Mouse (Mus musculus) heart, embryonic 13.5 days (tissue): ENCODE results near the gene Slc4a1. TPM values are rescaled to one million over a fixed set of nuclear protein-coding genes. Genes with fewer than 3 reads are reported as not detected.

Source experiments
- ATAC-seq: fragments of 200-750 bp; cut with Nextera tagmentation; 2 replicates; pipeline ENCODE4 v1.8.0; 2017; ENCODE audit warnings: moderate TSS enrichment; ENCODE audit not compliant: insufficient number of reproducible peaks, low FRiP score, low TSS enrichment; ENCODE audit errors: extremely low read depth
- H3K27ac ChIP-seq: fragments of 300-500 bp; sonication (generic); replicated peaks from 2 replicates; pipeline ENCODE4 v1.5.1; 2015; ENCODE audit warnings: moderate library complexity, mild to moderate bottlenecking, inconsistent platforms
- H3K27me3 ChIP-seq: fragments of 300-500 bp; sonication (generic); replicated peaks from 2 replicates; pipeline ENCODE4 v1.6.1; 2015; ENCODE audit warnings: mild to moderate bottlenecking, inconsistent platforms
- H3K36me3 ChIP-seq: fragments of 300-500 bp; sonication (generic); 2 replicates; pipeline ENCODE4 v1.6.1; 2015; ENCODE audit warnings: mild to moderate bottlenecking, inconsistent platforms
- H3K4me1 ChIP-seq: fragments of 300-500 bp; sonication (generic); 2 replicates; pipeline ENCODE4 v1.6.1; 2015; ENCODE audit warnings: inconsistent platforms
- H3K4me2 ChIP-seq: fragments of 300-500 bp; sonication (generic); 2 replicates; pipeline ENCODE4 v1.6.1; 2015; ENCODE audit warnings: inconsistent platforms, mild to moderate bottlenecking, moderate library complexity
- H3K4me3 ChIP-seq: fragments of 300-500 bp; sonication (generic); 2 replicates; pipeline ENCODE4 v1.5.1; 2015; ENCODE audit warnings: moderate library complexity, mild to moderate bottlenecking, inconsistent platforms
- H3K9ac ChIP-seq: fragments of 300-500 bp; sonication (generic); 2 replicates; pipeline ENCODE4 v1.6.1; 2015; ENCODE audit warnings: inconsistent platforms, mild to moderate bottlenecking, moderate library complexity
- H3K9me3 ChIP-seq: fragments of 300-500 bp; sonication (generic); 2 replicates; pipeline ENCODE4 v1.6.1; 2016; ENCODE audit warnings: inconsistent platforms
- WGBS: fragments of 180-500 bp; shearing (Covaris S2); methylation state at CpG from one replicate; pipeline ENCODE4 v1.1.7; 2015; ENCODE audit warnings: mixed read lengths; 5-methylcytosine and 5-hydroxymethylcytosine counted together
- polyA plus RNA-seq: library from polyadenylated mRNA; unstranded; fragments of >200 nt; fragmentation: Nextera tagmentation; extraction: Ambion mirVana; gene quantifications from 2 replicates; pipeline ENCODE4 v1.2.1, GENCODE M21; 2015

Slc4a1 gene
- polyA plus RNA-seq, 1 experiment from 2014 or later = 59.5 TPM

DNA sequence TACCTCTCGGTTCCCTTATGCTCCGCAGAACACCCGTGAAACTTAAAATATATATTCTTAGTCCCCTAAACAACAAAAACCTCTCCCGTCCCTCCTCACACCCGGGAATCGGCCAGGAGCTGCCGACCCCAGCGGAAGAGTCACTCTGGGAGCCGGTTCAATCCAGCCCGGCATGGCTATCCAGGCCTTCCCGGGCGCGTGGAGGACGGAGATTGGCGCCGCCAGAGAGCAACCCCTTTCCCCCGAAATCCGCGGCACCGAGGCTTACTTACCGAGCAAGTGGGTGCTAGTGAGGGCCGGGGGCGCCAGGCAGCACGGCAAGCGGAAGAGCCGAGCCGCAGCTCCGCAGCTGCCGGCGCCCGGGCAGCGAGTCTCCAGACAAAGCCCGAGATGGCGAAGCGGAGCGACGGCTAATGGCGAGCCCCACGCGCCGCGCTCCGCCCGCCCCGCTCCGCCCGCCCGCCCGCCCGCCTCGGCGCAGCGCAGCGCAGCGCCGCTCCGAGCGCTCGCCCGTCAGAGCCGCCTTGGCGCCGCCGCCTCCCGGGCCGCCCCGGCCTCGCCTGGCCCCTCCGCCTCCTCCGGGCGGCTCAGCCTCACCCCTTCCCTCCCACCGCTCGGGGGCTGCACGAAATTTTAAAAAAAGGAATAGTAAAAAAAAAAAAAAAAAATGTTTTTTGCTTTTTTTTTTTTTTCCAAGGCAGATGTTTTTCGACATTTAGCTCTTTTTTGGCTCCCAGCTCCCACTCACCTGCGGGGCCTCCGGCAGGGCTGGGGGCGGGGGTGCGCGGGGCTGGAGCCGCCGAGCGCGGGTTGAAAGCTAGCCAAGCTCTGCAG lies 47.2 kb downstream of the Slc4a1 start:
- H3K4me3 ChIP-seq = peak overlapping the region; percentile 100
- peak overlapping the region; percentile 100 for H3K9ac ChIP-seq
- H3K9me3 ChIP-seq = no peaks in the 10 kb centered on the region
- H3K4me1 ChIP-seq = peaks cover 26% of the 10 kb centered on the region
- peaks cover 20% of the 10 kb centered on the region for H3K36me3 ChIP-seq
- under 1% methylated on average over 81 of the region's 84 CpGs for WGBS
- 0 out of 2 replicates have a peak, but pooled peaks have one; percentile 5 for ATAC-seq
- peak overlapping the region; percentile 86 for H3K4me2 ChIP-seq
- peak overlapping the region; percentile 99 for H3K27ac ChIP-seq
- 0 out of 2 replicates have a peak, but pooled peaks cover 8% of the 10 kb centered on the region for H3K27me3 ChIP-seq

DNA sequence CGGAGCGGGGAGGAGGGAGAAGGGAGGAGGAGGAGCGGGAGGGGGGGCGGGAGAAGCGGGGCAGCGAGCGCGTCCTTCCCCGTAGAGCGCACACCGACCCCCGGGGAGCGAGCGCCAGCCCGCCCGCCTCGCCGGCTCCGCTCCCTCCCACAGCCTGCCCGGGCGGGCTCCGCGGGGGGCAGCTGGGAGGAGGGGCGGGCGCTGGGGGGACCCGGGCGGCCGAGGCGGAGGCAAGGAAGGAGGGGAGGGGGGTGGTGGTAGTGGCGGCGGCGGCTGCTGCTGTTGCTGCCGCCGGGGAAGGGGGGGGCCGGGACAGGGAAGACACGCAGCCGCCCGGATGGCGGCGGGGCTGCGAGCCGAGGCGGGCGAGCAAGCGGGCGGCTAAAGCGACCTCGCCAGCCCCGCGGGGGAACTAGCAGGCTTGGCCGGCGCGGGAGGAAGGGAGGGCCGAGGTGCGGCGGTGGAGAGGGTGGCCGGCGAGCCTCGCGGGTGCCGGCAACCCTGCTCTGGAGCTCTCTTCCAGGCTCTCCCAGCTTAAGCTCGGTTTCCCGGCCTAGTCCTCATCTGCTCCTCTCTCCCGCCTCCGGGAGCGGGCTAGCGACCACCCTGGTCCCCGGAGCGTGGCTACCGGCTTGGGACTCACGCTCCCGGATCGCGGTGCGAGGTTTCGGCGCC lies 48.0 kb downstream of the Slc4a1 start:
- peak overlapping the region; percentile 86 for H3K4me2 ChIP-seq
- no peaks in the 10 kb centered on the region for H3K9me3 ChIP-seq
- peaks cover 27% of the 10 kb centered on the region for H3K36me3 ChIP-seq
- 0% methylated on average over 42 of the region's 77 CpGs for WGBS
- ATAC-seq = peak; percentile 33; the same call in 1 of the 2 replicates
- peak overlapping the region; percentile 99 for H3K27ac ChIP-seq
- H3K4me1 ChIP-seq = peaks cover 26% of the 10 kb centered on the region
- H3K4me3 ChIP-seq = peak overlapping the region; percentile 100
- H3K27me3 ChIP-seq = 0 out of 2 replicates have a peak, but pooled peaks cover 4% of the 10 kb centered on the region
- H3K9ac ChIP-seq = peak overlapping the region; percentile 100

DNA sequence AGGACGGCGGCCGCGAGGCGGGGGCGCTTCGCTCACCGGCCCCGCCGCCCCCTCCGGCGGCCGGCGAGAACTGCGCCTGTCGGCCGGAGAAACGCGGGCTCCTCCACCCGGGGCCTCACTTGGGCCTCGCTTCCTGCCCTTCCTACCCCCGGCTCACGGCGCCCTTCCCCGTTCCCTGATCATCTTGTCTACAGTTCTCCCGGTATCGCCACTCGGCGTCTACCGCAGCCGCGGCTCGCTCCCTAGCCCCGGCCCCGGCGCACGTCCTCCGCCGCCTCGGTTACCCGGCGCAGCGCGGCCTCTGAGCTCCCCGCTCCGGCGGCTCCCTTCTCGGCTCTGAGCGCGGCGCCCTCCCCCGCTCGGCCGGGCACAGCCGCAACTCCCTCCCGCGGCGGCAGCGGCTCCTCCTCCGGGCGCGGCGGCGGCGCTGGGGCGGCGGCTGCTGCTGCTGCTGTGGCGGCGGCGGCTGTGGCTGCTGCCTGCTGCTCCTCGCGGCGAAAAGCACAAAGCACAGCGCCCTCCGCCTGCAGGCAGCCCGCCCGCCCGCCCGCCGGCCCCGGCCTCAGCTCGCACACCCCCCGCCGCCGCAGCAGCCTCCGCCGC lies 48.6 kb downstream of the Slc4a1 start:
- Histone ChIP-seq H3K27ac (peak overlapping the region; percentile 99), H3K4me1 (peaks cover 26% of the 10 kb centered on the region), H3K9me3 (no peaks in the 10 kb centered on the region), H3K27me3 (0 out of 2 replicates have a peak, but pooled peaks cover 4% of the 10 kb centered on the region), H3K9ac (peak overlapping the region; percentile 100), H3K36me3 (peaks cover 34% of the 10 kb centered on the region), H3K4me3 (peak overlapping the region; percentile 100), H3K4me2 (peak overlapping the region; percentile 86)
- ATAC-seq = peak; percentile 24; the same call in 1 of the 2 replicates
- WGBS = under 1% methylated on average over 68 of the region's 87 CpGs

DNA sequence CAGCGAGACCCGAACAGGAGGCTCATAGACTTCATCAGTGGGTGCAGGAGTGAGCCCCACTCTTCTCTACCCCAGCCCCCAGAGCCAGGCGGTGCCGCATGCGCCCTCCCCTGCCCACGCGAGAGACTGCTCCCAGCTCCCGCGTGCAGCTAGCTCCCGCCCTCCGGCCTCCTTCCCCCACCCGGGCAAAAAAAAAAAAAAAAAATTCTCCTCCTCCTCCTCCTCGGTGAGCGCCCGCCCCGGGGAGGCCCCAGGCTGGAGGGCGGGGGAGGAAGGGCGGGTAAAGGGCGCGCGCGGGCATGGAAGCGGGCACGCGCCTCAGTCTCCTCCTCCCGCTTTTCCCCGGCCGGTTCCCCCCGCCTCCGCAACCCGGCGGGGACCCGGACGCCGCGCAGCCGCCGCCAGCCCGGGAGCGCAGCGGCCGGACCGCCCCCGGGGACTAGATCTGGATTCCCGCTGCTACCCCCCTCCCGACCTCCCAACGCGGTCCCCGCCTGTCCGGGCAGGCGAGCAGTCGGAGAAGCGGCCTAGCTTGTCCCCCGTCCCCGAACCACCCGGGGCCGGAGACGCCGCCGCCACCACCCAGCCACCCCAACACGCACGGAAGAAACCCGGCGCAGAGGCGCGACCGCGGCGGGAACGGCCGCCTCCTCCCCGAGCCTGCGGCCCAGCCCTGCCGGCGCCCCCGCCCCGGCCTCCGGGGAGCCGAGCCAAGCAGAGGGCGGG lies 49.3 kb downstream of the Slc4a1 start:
- peaks cover 26% of the 10 kb centered on the region for H3K4me1 ChIP-seq
- 1% methylated on average over 61 of the region's 80 CpGs for WGBS

DNA sequence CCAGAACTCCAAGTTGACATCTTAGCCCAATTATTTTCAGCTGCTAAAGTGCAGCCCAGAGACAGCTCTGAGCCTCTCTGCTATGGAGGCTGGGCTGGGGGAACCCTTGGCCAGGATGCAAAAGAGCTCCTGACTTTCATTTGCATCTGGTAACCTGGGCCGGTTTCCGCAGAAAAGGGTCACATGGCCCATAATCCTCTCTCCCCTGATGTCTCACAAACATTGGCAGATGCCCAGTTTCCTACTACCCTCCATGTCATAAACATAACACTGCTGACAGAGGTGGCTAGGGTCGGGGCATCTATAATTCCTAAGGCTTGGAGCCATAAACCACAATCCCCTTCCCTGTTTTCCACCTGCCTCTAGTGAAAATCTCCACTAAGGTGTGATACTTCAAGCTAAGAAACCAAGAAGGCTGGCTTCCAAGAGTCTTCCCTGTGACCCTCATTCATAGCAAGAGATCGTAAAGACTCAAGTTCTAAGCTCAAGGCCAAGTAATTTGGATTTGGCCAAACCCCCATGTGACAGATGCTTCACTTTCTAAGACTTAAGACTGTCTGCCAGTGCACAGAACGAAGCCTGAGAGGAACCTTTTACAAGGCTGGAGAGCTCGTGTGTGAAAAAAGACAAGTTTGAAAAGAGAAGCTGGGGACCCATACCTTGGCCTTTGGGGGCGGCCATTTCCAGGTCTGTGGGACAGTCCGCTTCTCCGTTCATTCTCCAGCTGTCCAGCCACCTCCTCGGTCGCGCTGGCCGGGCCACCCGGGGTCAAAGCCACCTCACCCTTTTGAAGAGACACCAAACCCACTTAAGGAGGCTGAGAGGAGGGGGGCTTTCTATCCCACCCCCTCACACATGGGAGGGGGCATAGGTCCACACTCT lies 50.1 kb downstream of the Slc4a1 start:
- Histone ChIP-seq H3K36me3 (peaks cover 49% of the 10 kb centered on the region), H3K9me3 (no peaks in the 10 kb centered on the region), H3K4me2 (peak overlapping the region; percentile 86), H3K4me3 (peak overlapping the region; percentile 100), H3K4me1 (peaks cover 31% of the 10 kb centered on the region), H3K9ac (peak overlapping the region; percentile 100), H3K27me3 (no peaks in the 10 kb centered on the region), H3K27ac (peak overlapping the region; percentile 86)
- no peak for ATAC-seq
- 19% methylated on average over 14 of the region's 14 CpGs for WGBS

More for the DNA sequence above, 49.3 kb downstream of the Slc4a1 start:
- Histone ChIP-seq H3K27ac (peak overlapping the region; percentile 99), H3K4me2 (peak overlapping the region; percentile 86), H3K9me3 (no peaks in the 10 kb centered on the region), H3K36me3 (peaks cover 40% of the 10 kb centered on the region), H3K4me3 (peak overlapping the region; percentile 100), H3K27me3 (no peaks in the 10 kb centered on the region), H3K9ac (peak overlapping the region; percentile 100)
- ATAC-seq = peak; percentile 58

DNA sequence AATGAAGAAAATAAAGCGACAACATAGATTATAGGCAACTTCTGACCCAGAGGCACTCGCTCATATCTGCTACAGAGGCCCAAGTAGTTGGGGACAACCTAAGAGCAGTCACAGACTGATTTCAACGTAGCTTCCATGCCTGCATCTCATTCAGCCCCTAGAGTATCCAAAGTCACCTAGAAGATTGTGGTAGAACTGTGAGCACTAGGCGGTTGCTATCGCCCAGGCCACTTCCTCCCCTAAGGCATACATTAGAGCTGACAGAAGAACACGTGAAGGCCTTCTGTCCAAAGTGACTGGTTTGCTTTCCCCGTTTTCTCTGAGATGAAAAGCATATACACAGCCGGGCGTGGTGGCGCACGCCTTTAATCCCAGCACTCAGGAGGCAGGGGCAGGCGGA lies 51.7 kb downstream of the Slc4a1 start:
- no peaks in the 10 kb centered on the region for H3K9me3 ChIP-seq
- ATAC-seq = no peak
- H3K36me3 ChIP-seq = peaks cover 63% of the 10 kb centered on the region
- no peak overlapping the region for H3K4me3 ChIP-seq
- H3K4me2 ChIP-seq = no peak overlapping the region
- WGBS = 87% methylated on average over 12 of the region's 12 CpGs
- H3K27ac ChIP-seq = no peak overlapping the region
- H3K27me3 ChIP-seq = no peaks in the 10 kb centered on the region
- peaks cover 39% of the 10 kb centered on the region for H3K4me1 ChIP-seq
- no peak overlapping the region for H3K9ac ChIP-seq

DNA sequence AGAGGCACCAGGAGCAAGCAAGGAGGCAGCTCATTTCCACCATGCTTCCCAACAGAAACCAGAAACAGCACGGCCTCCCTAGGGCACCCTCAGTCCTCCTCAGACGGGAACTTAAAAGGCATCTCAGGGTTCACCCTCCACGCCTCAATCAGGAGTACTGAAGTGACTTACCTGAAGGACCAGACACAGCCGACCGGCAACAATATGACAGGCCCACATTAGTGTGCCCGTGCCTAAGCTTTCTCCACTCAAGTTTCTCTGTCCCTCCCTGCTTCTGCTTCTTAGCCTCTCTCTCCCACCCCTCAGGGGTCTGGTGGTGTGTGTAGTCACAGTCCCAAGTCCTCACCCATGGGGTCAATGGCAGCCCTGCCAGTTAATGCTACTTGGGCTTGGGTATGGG lies 53.4 kb downstream of the Slc4a1 start:
- no peak for ATAC-seq
- 0 out of 2 replicates have a peak overlapping the region, but pooled peaks have one; percentile 19 for H3K9ac ChIP-seq
- H3K36me3 ChIP-seq = peaks cover 74% of the 10 kb centered on the region
- no peak overlapping the region for H3K4me3 ChIP-seq
- no peaks in the 10 kb centered on the region for H3K9me3 ChIP-seq
- WGBS = 81% methylated on average over 6 of the region's 6 CpGs
- no peaks in the 10 kb centered on the region for H3K27me3 ChIP-seq
- H3K4me1 ChIP-seq = peaks cover 46% of the 10 kb centered on the region
- H3K27ac ChIP-seq = no peak overlapping the region
- no peak overlapping the region for H3K4me2 ChIP-seq

DNA sequence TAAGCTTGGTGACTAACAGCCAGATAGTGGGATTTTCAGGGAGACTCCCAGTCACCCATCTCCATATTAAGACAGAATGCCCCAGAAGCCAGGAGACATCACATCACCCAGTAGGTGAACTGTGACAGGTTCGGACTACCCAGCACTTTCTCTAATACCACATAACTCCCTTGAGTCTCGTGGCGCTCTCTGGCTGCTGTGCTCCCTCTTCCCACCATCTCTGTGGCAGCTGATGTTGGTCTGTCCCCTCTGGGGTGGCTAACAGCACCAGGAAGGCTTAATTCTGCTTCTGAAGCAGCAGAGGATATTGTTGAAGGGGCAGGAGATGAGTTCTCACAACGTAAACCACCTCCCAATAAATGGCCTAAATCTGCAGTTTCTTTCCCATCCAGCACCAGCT lies 54.0 kb downstream of the Slc4a1 start:
- Histone ChIP-seq H3K4me3 (no peak overlapping the region), H3K27ac (no peak overlapping the region), H3K9ac (peak overlapping the region; percentile 19; the same call in 1 of the 2 replicates), H3K36me3 (peaks cover 80% of the 10 kb centered on the region), H3K4me1 (peaks cover 46% of the 10 kb centered on the region), H3K27me3 (no peaks in the 10 kb centered on the region), H3K4me2 (no peak overlapping the region), H3K9me3 (no peaks in the 10 kb centered on the region)
- no peak for ATAC-seq
- WGBS = 84% methylated on average over 4 of the region's 4 CpGs

DNA sequence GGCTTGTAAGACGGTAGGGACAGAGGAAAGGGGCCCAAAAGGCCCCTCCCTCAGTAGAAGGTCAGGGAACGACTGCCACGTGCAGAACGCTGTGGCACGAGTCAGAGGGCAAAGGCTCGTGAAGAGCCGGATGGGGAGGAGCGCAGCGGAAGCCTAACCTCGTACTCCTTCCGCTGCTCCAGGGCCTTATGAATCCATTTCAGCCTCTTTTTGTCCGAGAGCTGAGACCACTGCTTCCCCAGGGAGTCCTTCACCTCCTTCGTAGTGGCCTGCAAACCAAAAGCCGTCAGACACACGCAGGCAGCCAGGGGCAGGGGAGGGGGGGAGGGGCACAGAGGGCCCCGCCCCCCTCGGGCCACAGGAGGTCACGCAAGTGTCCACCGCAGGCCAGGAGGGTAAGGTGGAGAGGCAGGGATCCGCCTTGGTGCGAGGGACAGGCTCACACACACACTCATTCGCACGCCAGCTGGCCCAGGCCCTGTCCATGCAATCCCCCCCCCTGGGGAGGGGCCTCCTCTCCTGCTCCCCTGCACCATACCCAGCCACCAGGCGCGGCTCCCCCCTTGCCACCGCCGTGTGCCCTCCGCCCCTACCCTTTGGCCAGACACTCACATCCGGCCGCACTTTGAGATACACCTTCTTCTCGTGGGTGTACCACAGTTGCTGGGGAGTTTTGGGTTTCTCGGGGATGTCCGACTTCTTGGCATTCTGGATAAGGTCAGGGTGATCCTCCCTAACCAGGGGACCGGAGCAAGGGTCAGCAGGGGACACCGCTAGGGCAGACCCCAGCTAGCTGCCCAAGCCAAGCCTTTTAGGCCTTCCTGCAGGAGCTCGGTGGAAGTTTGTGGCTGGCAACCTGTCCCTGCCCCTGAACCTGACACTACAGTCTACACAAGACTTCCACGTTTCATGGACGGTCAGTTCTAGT lies 55.0 kb downstream of the Slc4a1 start:
- Histone ChIP-seq H3K9me3 (no peaks in the 10 kb centered on the region), H3K4me2 (peak overlapping the region; percentile 38), H3K4me1 (peaks cover 42% of the 10 kb centered on the region), H3K27me3 (no peaks in the 10 kb centered on the region), H3K36me3 (peaks cover 89% of the 10 kb centered on the region), H3K9ac (peak overlapping the region; percentile 67), H3K4me3 (0 out of 2 replicates have a peak overlapping the region, but pooled peaks have one; percentile 8), H3K27ac (no peak overlapping the region)
- ATAC-seq = no peak
- WGBS = 40% methylated on average over 37 of the region's 38 CpGs
